Mouse (Mus musculus): ENCODE measurements around the gene Il34. TPM values are rescaled to one million over a fixed set of nuclear protein-coding genes. Genes with fewer than 3 reads are reported as not detected.
"Not testable (repeated sequence)": the region's sequence is repeated elsewhere in the genome, so short reads cannot be mapped to it uniquely, and the experiment has no call there.

The Il34 gene
- polyA plus RNA-seq, 1 experiment = 2.0 TPM

DNA sequence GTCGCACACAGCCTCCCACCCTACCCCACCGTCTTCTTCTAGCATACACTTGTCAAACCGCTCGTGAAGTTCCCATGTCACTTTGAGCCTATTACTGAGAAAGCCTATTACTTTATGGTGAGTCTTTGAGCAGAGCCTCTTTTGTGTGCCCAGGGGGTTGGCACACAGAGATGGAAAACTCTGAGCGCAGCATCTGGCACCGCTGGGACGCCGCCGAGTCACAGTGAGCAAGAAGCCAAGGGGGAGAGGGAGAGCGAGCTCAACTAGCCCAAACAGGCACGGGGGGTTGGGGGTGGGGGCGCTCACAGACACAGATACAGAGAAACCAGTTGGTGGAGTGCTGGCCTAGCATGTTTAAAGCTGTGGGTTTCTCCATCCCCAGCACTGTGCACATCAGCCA lies 16.2 kb downstream of the Il34 start:
- H3K4me3 ChIP-seq (ENCODE audit: control insufficient read depth, low read depth, low read length) = no peak overlapping the region
- no peaks in the 10 kb centered on the region; the same call in none of the 2 replicates for H3K4me1 ChIP-seq (ENCODE audit: control insufficient read depth, insufficient read depth, low read length)
- H3K36me3 ChIP-seq (ENCODE audit: control insufficient read depth, insufficient read depth, low read length) = no peaks in the 10 kb centered on the region
- H3K27me3 ChIP-seq (ENCODE audit: control insufficient read depth, insufficient read depth, low read length) = no peaks in the 10 kb centered on the region
- no peak overlapping the region for H3K27ac ChIP-seq (ENCODE audit: control insufficient read depth, insufficient read depth, low read depth, low read length)
- TF ChIP-seq CTCF (IDR thresholded peaks at IDR 0.05; ENCODE audit: control insufficient read depth, insufficient read depth, insufficient replicate concordance, low read depth, low read length) (no peak), POLR2A (IDR thresholded peaks at IDR 0.05; ENCODE audit: control insufficient read depth, low read depth, low read length) (no peak)

DNA sequence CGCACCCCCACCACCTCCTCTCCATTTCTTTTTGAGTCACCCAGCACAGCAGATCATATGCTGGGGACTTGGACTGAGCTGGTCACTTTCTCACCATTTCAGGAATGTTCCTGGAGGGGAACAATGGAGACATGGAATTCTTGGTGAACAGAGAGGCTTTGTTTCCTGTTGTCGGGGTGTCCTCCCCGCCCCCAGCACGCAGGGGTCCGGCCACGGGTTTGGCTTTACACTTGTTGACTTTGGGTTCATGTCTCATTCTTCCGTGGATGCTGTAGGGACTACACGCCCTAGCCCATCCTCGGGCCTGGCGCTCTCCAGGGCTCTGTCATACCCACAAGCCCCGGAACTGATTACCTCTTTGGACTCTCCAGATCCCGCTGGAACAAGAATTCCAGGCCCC lies 16.7 kb downstream of the Il34 start:
- TF ChIP-seq POLR2A (IDR thresholded peaks at IDR 0.05; ENCODE audit: control insufficient read depth, low read depth, low read length) (no peak), CTCF (IDR thresholded peaks at IDR 0.05; ENCODE audit: control insufficient read depth, insufficient read depth, insufficient replicate concordance, low read depth, low read length) (no peak)
- Histone ChIP-seq H3K27ac (ENCODE audit: control insufficient read depth, insufficient read depth, low read depth, low read length) (no peak overlapping the region), H3K36me3 (ENCODE audit: control insufficient read depth, insufficient read depth, low read length) (no peaks in the 10 kb centered on the region), H3K4me1 (ENCODE audit: control insufficient read depth, insufficient read depth, low read length) (no peaks in the 10 kb centered on the region; the same call in none of the 2 replicates), H3K27me3 (ENCODE audit: control insufficient read depth, insufficient read depth, low read length) (no peaks in the 10 kb centered on the region), H3K4me3 (ENCODE audit: control insufficient read depth, low read depth, low read length) (no peak overlapping the region)

DNA sequence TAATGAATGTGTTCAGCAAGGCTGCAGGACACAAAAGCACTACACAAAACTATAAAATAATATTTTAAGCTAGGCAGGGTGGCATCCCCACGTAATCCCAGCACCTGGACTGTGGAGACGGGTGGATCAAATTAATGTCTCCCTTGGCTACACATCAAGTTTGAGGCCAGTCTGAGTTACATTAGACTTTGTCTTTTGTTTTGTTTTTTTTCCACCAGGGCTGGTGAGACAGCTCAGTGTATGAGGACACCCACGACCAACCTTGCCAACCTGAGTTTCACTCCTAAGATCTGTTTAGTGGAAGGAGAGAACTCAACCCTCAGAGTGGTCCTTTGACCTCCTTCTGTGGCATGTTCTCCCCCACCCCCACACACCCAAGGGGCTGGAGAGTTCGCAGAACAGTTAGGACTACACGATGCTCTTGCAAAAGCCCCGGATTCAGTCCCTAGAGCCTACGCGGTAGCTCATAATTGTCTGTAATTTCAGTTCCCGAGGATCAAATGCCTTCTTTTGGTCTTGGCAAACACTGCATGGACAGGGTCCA lies 18.2 kb downstream of the Il34 start:
- Histone ChIP-seq H3K4me1 (ENCODE audit: control insufficient read depth, insufficient read depth, low read length) (no peaks in the 10 kb centered on the region; the same call in none of the 2 replicates), H3K27me3 (ENCODE audit: control insufficient read depth, insufficient read depth, low read length) (no peaks in the 10 kb centered on the region), H3K27ac (ENCODE audit: control insufficient read depth, insufficient read depth, low read depth, low read length) (no peak overlapping the region), H3K4me3 (ENCODE audit: control insufficient read depth, low read depth, low read length) (no peak overlapping the region), H3K36me3 (ENCODE audit: control insufficient read depth, insufficient read depth, low read length) (no peaks in the 10 kb centered on the region)
- TF ChIP-seq CTCF (IDR thresholded peaks at IDR 0.05; ENCODE audit: control insufficient read depth, insufficient read depth, insufficient replicate concordance, low read depth, low read length) = no peak
- TF ChIP-seq POLR2A (IDR thresholded peaks at IDR 0.05; ENCODE audit: control insufficient read depth, low read depth, low read length) = no peak

DNA sequence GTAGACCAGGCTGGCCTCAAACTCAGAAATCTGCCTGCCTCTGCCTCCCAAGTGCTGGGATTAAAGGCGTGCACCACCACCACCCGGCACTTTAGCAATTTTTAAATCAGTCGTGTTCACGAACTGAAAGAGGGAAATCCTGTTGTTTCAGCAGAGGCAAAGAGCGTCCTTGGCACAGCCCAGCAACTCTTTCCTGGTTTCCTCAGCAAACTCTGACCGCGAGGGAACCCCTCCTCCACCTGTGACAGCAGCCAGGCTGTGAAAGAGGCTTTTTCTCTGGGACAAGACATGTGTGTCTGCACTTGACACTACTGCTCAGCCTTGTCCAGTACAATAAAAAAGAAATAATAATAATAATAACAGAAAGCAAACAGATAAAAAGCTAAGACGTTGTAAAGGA lies 18.8 kb downstream of the Il34 start:
- Histone ChIP-seq H3K36me3 (ENCODE audit: control insufficient read depth, insufficient read depth, low read length) (no peaks in the 10 kb centered on the region), H3K4me3 (ENCODE audit: control insufficient read depth, low read depth, low read length) (no peak overlapping the region), H3K27me3 (ENCODE audit: control insufficient read depth, insufficient read depth, low read length) (no peaks in the 10 kb centered on the region)

DNA sequence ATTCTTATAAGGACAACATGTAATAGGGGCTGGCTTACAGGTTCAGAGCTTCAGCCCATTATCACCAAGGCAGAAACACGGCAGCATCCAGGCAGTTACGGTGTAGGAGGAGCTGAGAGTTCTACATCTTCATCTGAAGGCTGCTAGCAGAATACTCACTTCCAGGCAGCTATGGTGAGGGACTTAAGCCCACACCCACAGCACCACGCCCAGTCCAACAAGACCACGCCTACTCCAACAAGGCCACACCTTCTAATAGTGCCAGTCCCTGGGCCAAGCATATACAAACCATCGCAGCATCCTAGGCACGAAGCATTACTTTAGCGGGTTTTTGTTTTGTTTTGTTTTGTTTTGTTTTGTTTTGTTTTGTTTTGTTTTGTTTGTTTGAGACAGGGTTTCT lies 19.2 kb downstream of the Il34 start:
- not testable (repeated sequence) for H3K36me3 ChIP-seq (ENCODE audit: control insufficient read depth, insufficient read depth, low read length)

More for the DNA sequence above, 18.8 kb downstream of the Il34 start:
- Histone ChIP-seq H3K4me1 (ENCODE audit: control insufficient read depth, insufficient read depth, low read length) (no peaks in the 10 kb centered on the region; the same call in none of the 2 replicates), H3K27ac (ENCODE audit: control insufficient read depth, insufficient read depth, low read depth, low read length) (no peak overlapping the region)
- TF ChIP-seq CTCF (IDR thresholded peaks at IDR 0.05; ENCODE audit: control insufficient read depth, insufficient read depth, insufficient replicate concordance, low read depth, low read length) = no peak
- no peak for TF ChIP-seq POLR2A (IDR thresholded peaks at IDR 0.05; ENCODE audit: control insufficient read depth, low read depth, low read length)

DNA sequence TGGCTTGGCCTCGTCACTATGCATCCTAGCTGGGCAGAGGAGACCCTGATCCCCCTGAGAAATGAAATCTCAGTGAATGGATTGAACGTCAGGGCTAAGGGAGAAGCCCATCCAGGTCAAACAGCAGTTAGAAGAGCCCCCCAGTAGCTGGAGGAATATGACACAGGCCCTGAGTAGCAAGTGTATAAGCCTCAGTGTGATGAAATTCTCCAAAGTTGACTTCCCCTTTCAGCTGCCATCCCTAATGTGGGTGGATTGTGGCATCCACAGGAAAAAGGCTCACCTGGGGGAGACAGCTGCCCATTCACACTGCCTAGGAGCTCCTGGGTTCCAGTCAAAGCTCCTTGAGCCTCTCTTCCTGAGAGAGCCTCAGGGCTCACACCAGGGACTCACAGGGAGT lies 20.4 kb downstream of the Il34 start:
- no peak for TF ChIP-seq CTCF (IDR thresholded peaks at IDR 0.05; ENCODE audit: control insufficient read depth, insufficient read depth, insufficient replicate concordance, low read depth, low read length)
- TF ChIP-seq POLR2A (IDR thresholded peaks at IDR 0.05; ENCODE audit: control insufficient read depth, low read depth, low read length) = no peak

More for the DNA sequence above, 19.2 kb downstream of the Il34 start:
- not testable (repeated sequence) for H3K27ac ChIP-seq (ENCODE audit: control insufficient read depth, insufficient read depth, low read depth, low read length); H3K27me3 ChIP-seq (ENCODE audit: control insufficient read depth, insufficient read depth, low read length); H3K4me1 ChIP-seq (ENCODE audit: control insufficient read depth, insufficient read depth, low read length); H3K4me3 ChIP-seq (ENCODE audit: control insufficient read depth, low read depth, low read length)

DNA sequence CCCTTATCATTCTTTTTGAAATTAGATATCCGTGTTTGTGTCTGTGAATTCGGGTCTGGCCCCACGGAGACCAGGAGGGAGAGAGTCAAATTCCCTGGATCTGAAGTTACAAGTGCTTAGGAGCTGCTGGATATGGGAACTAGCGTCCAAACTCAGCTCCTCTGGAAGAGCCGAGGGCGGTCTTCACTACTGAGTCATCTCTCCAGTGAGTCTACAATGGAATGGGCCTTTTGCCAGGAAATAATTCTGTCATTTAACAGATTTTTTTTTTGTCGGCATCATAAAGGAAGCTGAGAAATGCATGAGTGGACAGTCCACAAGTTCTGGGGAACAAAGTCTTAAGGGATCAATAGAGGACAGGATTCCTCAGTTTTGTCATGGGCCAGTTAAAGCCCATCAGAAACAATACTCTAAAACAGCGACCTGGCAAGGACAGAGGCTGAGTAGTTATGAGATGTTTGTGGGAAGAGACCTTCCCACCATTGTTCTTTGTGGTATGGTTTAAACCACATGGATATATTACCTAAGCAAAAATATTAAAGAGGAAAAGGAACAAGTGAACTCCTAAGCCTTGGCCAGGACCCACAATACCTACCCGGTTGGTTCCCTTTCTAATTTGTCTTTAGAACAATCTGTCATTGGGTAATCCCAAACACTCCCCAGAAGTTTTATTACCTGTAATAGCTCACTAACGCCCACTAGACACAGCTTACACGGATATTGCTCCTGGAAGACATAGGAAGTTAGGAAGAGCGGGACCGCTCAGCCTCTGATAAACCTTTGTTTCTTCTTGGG lies 25.6 kb downstream of the Il34 start:
- no peak for TF ChIP-seq CTCF (IDR thresholded peaks at IDR 0.05; ENCODE audit: control insufficient read depth, insufficient read depth, insufficient replicate concordance, low read depth, low read length)
- no peak for TF ChIP-seq POLR2A (IDR thresholded peaks at IDR 0.05; ENCODE audit: control insufficient read depth, low read depth, low read length)
- H3K4me1 ChIP-seq (ENCODE audit: control insufficient read depth, insufficient read depth, low read length) = no peaks in the 10 kb centered on the region; the same call in none of the 2 replicates
- H3K36me3 ChIP-seq (ENCODE audit: control insufficient read depth, insufficient read depth, low read length) = no peaks in the 10 kb centered on the region
- no peak overlapping the region for H3K27ac ChIP-seq (ENCODE audit: control insufficient read depth, insufficient read depth, low read depth, low read length)
- no peaks in the 10 kb centered on the region for H3K27me3 ChIP-seq (ENCODE audit: control insufficient read depth, insufficient read depth, low read length)
- no peak overlapping the region for H3K4me3 ChIP-seq (ENCODE audit: control insufficient read depth, low read depth, low read length)

More for the DNA sequence above, 20.4 kb downstream of the Il34 start:
- Histone ChIP-seq H3K36me3 (ENCODE audit: control insufficient read depth, insufficient read depth, low read length) (no peaks in the 10 kb centered on the region), H3K27me3 (ENCODE audit: control insufficient read depth, insufficient read depth, low read length) (no peaks in the 10 kb centered on the region), H3K4me3 (ENCODE audit: control insufficient read depth, low read depth, low read length) (no peak overlapping the region), H3K4me1 (ENCODE audit: control insufficient read depth, insufficient read depth, low read length) (no peaks in the 10 kb centered on the region; the same call in none of the 2 replicates), H3K27ac (ENCODE audit: control insufficient read depth, insufficient read depth, low read depth, low read length) (no peak overlapping the region)
